Mouse (Mus musculus) Patski (cell line): Measurements from ENCODE around the gene As3mt. TPM values are rescaled to one million over a fixed set of nuclear protein-coding genes. Genes with fewer than 3 reads are reported as not detected.
"Not testable (repeated sequence)": the region's sequence is repeated elsewhere in the genome, so short reads cannot be mapped to it uniquely, and the experiment has no call there.

Experiments
- ATAC-seq: fragments of 100-300 bp; one replicate; pipeline ENCODE4 v1.8.0; 2021
- CTCF ChIA-PET: fragments of 350-600 bp; sonication (Branson Sonifier 250); formaldehyde crosslinking; loops from one replicate; lab custom pipeline; 2022; ENCODE audit warnings: inconsistent platforms; lab: Charles Lee
- POLR2A ChIA-PET: fragments of 350-600 bp; sonication (Branson Sonifier 250); formaldehyde crosslinking; loops from one replicate; lab custom pipeline; 2022; ENCODE audit warnings: antibody characterized with exemption, inconsistent platforms; lab: Charles Lee
- DNase-seq: peaks from one replicate; pipeline ENCODE4 v3.0.0-alpha.2; 2011; ENCODE audit warnings: low read depth, low spot score
- H3K27me3 ChIP-seq: fragments of 371-371 bp; one replicate; pipeline ENCODE4 v1.5.1; 2021
- CTCF ChIP-seq: fragments of 100-300 bp; IDR thresholded peaks from one replicate; pipeline ENCODE4 v1.5.1; 2021
- in situ Hi-C: fragments of 300-500 bp; cut with MboI; formaldehyde crosslinking; loops from 3 replicates; pipeline ENCODE4 v1.11.1; 2018; ENCODE audit warnings: low pct_unique_long_range_greater_than_20kb, mixed read lengths
- polyA plus RNA-seq: library from polyadenylated mRNA; unstranded; gene quantifications from one replicate; pipeline ENCODE4 v1.2.3, GENCODE M21; 2021

As3mt gene
- polyA plus RNA-seq, 1 experiment from 2014 or later = 0.13 TPM

DNA sequence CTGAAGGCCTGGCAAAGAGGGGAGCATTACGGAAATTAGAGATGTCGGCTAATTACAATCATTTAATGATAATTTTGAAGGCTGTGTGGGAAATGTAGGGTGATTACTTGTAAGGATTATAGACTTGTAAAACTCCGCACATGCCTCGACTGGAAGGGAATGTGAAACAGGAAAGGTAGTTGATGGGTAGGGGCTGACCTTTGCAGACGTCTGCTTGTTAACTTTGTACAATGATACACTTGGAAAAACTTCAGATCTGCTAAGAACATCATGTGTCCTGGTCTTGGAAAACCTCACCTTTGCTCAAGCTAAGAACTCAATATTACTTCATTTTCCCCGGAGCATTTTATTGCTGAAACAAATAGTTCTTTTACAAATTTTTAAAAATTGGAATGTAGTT, 64.5 kb downstream of the As3mt start:
- H3K27me3 ChIP-seq = no peaks in the 10 kb centered on the region
- TF ChIP-seq CTCF = no peak
- ATAC-seq (no peak), DNase-seq (no peak)
- in situ Hi-C loops = no loop called here
- CTCF ChIA-PET = no interaction called here
- POLR2A ChIA-PET = no interaction called here

DNA sequence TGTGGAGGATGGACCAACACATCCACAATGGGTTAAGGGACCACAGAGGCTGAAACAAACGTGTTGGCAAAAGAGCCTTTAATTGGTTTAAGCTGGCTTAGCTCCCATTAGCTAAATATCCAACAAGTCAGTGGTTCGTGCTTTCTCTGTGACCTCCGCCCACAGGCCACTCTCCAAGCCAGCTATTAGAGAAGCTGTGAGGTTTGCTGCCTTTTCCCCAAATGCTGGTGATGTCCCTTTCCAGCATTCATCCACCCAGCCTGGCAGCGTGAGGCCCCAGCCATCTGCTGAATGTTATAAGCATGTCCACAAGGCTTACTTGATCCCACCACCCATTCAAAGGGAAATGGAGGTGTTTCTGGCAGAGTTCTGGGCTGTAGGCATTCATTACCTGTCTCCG, 69.1 kb downstream of the As3mt start:
- no peak for TF ChIP-seq CTCF
- no peak for DNase-seq
- ChIA-PET CTCF (interaction anchor here (1.2 to 1.9 kb wide), 4 partner anchors 12 to 24 kb away, joined by 3 to 7 read pairs (median 4); partner anchors contain the start of gene Cnnm2), POLR2A (interaction anchor here (1.8 kb wide), 1 partner anchor 16 kb away, joined by 5 read pairs; no protein-coding TSS in a partner anchor)
- ATAC-seq = no peak
- in situ Hi-C loops = no loop called here
- no peaks in the 10 kb centered on the region for H3K27me3 ChIP-seq

DNA sequence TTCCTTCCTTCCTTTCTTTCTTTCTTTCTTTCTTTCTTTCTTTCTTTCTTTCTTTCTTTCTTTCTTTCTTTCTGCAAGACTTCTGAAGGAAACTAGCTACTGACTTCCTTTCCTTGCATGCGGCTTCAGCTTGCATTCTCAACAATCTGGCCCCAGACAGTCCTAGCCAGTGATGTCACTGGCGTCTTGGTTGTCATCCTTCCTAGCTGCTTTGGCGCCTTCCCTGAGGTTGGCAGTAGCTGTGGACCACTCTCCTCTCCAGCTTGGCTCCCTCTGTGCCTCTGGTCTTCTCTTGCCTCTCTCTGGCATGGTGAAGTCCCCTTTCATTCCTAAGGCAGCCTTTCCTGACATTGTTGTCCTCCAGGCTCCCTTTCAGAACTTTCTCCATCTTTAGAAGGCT, 69.6 kb downstream of the As3mt start:
- ChIA-PET CTCF (interaction anchor here (1.7 to 1.9 kb wide), 3 partner anchors 13 to 22 kb away, joined by 4 to 7 read pairs (median 4); partner anchors contain the start of gene Cnnm2), POLR2A (interaction anchor here (0.6 to 1.8 kb wide), 2 partner anchors 13 to 16 kb away, joined by 3 to 5 read pairs; no protein-coding TSS in a partner anchor)
- H3K27me3 ChIP-seq = no peaks in the 10 kb centered on the region
- no peak for ATAC-seq
- DNase-seq = no peak
- no peak for TF ChIP-seq CTCF
- in situ Hi-C loops = no loop called here

DNA sequence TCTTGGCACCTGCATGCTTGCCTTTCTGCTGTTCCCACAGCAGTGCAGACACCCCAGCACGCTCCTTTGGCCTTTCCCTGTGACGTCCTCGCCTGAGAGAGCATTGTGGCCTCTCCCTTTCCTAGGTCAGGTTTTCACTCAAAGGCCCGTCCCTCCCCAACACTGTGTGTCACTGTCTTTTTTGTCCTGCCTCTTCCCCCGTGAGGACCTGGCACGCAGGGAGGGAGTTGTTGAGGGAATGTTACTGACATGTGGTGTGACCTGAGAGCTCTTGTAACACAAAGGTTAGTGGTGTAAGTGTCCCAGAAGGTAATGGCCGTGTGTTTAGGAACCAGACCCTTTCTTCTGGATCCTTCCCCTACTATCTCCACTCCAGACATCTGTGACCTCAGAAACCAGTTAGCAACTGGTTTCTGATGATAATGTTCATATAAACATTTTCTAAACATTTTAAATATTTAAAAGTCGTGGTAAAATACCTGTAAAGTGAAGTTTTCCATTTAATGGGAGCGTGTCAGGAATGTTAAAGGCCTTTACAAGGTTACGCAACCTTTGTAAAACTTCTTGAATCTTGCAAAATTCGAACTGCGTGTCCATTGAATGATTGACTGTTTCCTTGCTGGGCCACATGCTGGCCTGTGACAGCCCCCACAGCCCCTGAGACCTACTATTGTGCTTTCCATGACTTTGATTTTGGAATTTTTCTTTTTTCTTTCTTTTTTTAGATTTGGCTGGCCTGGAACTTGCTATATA, 70.8 kb downstream of the As3mt start:
- no peak for TF ChIP-seq CTCF
- in situ Hi-C loops = no loop called here
- POLR2A ChIA-PET = no interaction called here

DNA sequence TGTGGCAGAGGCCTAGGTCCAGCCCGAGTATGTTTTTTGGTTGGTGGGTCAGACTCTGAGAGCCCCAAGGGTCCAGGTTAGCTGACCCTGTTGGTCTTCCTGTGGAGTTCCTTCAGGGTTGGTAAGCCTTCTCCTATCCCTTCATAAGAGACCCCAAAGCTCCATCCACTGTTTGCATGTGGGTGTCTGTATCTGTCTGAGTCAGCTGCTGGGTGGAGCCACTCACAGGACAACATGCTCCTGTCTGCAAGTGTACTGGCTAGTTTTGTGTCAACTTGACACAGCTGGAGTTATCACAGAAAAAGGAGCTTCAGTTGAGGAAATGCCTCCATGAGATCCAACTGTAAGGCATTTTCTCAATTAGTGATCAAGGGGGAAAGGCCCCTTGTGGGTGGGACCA, 71.9 kb downstream of the As3mt start:
- POLR2A ChIA-PET, DNase-seq: not testable (repeated sequence)

More for the DNA sequence above, 70.8 kb downstream of the As3mt start:
- H3K27me3 ChIP-seq = no peaks in the 10 kb centered on the region
- DNase-seq = no peak
- CTCF ChIA-PET = no interaction called here
- ATAC-seq = no peak

DNA sequence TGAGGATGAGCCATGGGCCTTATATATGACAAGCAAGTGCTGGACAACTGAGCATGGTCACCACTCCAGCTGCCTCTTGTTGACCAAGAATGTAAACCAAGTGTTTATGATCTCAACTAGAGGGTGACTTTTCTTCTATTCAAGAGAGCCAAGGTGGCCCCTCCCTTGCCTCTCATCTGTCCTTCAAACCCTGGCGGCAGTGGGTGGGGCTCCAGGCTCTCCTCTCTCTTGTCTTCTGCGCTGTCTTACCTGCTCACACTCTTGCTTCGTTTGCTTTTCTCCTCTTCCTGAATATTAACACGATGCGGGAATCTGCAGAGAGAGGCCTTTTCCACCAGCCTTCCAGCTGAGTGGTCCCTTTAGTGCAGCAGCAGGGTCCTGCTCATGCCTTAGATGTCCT, 76.8 kb downstream of the As3mt start:
- DNase-seq (no peak), ATAC-seq (no peak)
- TF ChIP-seq CTCF = no peak
- in situ Hi-C loops = no loop called here
- CTCF ChIA-PET = interaction anchor here (1.2 kb wide), 1 partner anchor 20 kb away, joined by 3 read pairs; no protein-coding TSS in a partner anchor
- POLR2A ChIA-PET = interaction anchor here (0.8 kb wide), 1 partner anchor 18 kb away, joined by 3 read pairs; no protein-coding TSS in a partner anchor
- H3K27me3 ChIP-seq = no peaks in the 10 kb centered on the region

More for the DNA sequence above, 71.9 kb downstream of the As3mt start:
- H3K27me3 ChIP-seq, in situ Hi-C loops, ATAC-seq, CTCF ChIA-PET: not testable (repeated sequence)

DNA sequence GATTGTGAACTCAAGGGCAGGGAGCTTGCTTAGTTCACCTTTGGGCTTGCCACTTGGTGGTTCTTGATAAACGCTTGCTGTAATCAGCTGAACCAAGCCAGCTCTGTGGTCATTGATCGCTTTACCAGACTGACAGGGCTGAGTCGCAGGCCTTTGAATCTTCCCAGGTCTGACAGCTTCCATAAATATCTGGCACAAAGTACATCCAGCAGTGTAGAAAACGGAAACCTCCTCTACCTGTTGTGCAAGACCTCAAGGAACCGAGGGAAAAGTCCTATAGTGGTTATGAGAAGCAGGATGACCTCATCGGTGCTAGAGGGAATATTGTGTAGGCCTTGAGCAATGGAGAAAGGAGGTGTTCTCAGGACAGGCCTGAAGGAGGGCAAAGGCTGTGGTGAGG, 77.2 kb downstream of the As3mt start:
- TF ChIP-seq CTCF = no peak
- ATAC-seq = peak; percentile 76
- ChIA-PET CTCF (interaction anchor here (1.2 to 1.5 kb wide), 2 partner anchors 19 to 23 kb away, joined by 3 to 4 read pairs; partner anchors contain the start of gene Cnnm2), POLR2A (no interaction called here)
- in situ Hi-C loops = no loop called here
- H3K27me3 ChIP-seq = no peaks in the 10 kb centered on the region
- DNase-seq = no peak

DNA sequence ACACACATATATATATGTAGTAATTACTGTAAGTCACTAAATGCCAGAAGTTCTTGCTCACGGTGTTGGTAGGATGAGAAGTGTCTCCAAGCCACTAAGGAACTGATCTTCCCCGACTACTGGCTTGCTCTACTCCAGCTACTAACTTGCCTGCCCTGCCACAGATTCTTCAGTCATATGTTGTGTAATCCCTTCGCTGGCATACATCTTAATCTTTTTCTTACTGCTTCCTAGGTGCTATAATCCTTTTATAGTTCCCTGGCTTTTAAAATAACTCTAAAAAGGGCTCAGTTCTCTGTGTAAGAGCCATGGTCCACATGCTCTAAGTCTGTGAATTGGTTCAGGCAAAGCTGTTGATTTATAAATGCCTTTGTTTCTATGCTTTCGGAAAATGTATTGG, 78.4 kb downstream of the As3mt start:
- in situ Hi-C loops = no loop called here
- no peak for TF ChIP-seq CTCF
- CTCF ChIA-PET = interaction anchor here (1.1 to 1.5 kb wide), 3 partner anchors 18 to 25 kb away, joined by 3 to 4 read pairs (median 3); partner anchors contain the start of gene Cnnm2
- ATAC-seq (no peak), DNase-seq (no peak)
- POLR2A ChIA-PET = no interaction called here
- no peaks in the 10 kb centered on the region for H3K27me3 ChIP-seq

DNA sequence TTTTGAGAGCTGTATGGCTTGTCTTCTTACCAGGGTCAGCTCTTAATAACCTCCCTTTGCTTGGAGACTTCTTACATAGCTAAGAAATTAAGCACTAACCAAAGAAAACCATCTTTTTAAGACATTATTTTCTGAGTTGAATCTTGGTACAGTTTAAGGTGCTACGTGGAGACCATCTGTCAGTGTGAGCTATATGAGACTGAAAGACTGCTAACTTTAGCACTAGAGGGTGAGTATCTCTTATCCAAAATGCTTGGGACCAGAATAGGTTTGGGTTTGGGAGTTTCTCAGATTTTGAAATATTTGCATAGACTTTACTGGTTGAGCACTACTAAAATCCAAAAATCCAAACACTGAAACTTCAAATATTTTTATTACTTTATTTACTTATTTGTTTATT, 82.5 kb downstream of the As3mt start:
- POLR2A ChIA-PET = no interaction called here
- DNase-seq (no peak), ATAC-seq (no peak)
- in situ Hi-C loops = no loop called here
- H3K27me3 ChIP-seq = no peaks in the 10 kb centered on the region
- TF ChIP-seq CTCF = no peak
- CTCF ChIA-PET = no interaction called here

Other genes with a start within 250 kb of the As3mt start
- 89.9 TPM for gene Trim8, start 205.8 kb upstream of the As3mt start, polyA plus RNA-seq
- 187 TPM for gene Arl3, start 134.3 kb upstream of the As3mt start, polyA plus RNA-seq
- gene Sfxn2, start 134.1 kb upstream of the As3mt start, polyA plus RNA-seq = 9.3 TPM
- gene Wbp1l, start 108.4 kb upstream of the As3mt start, polyA plus RNA-seq = 73.3 TPM
- gene Cyp17a1, start 34.3 kb upstream of the As3mt start, polyA plus RNA-seq = not detected
- 8.3 TPM for gene Borcs7, start 17.6 kb upstream of the As3mt start, polyA plus RNA-seq
- gene Cnnm2, start 54.1 kb downstream of the As3mt start, polyA plus RNA-seq = 53.2 TPM